Mouse (Mus musculus) ES-Bruce4 (cell line): Measurements from ENCODE around the gene Clec16a.

Experiments
- CTCF ChIP-seq: IDR thresholded peaks from one replicate; pipeline ENCODE4 v1.8.1; 2011; ENCODE audit warnings: low read depth, low read length
- EP300 ChIP-seq: IDR thresholded peaks from 2 replicates; pipeline ENCODE4 v1.6.1; 2011; ENCODE audit warnings: low read depth, low read length; ENCODE audit not compliant: insufficient read depth
- POLR2A ChIP-seq: IDR thresholded peaks from one replicate; pipeline ENCODE4 v1.8.1; 2011; ENCODE audit warnings: low read length; ENCODE audit not compliant: insufficient read depth

GRCm38 (mm10) chr16:10570708-10571107, 25.6 kb downstream of the Clec16a start:
- TF ChIP-seq CTCF (no peak), POLR2A (no peak), EP300 (no peak)
